Comparison of ENCODE assay signal across 8 mouse cellular contexts in genomic region chr6:47454575-47455571, GRCm38 (mm10). TPM values are rescaled to one million over a fixed set of nuclear protein-coding genes. Genes with fewer than 3 reads are reported as not detected.
DNase-seq lines count a peak whose midpoint lies in the region; ATAC-seq and TF ChIP-seq lines count a peak whose summit lies in the region.

No protein-coding gene starts in this region.

- peak; percentile 71 for ATAC-seq in Patski
- peak; percentile 77 for ATAC-seq in hindbrain, embryonic 14.5 days (ENCODE audit: low FRiP score)

- peaks cover 49% of the 10 kb centered on the region for H3K79me2 ChIP-seq in macrophage (ENCODE audit: inconsistent target)

- no peaks in the 10 kb centered on the region for H3K27me3 ChIP-seq in Patski
- H3K27me3 ChIP-seq in hindbrain, embryonic 14.5 days (ENCODE audit: control insufficient read depth, insufficient read depth, low read length), result no peaks in the 10 kb centered on the region

- intact Hi-C loops in left cerebral cortex, adult 2 months (cut with DNase I), result loop anchor here (5.0 kb wide), 2 partner anchors 53 to 138 kb away; no protein-coding TSS in a partner anchor

- H3K4me3 ChIP-seq in hindbrain, embryonic 14.5 days (replicated peaks; ENCODE audit: low read length), result peak overlapping the region; percentile 97
- peak overlapping the region; percentile 99 for H3K4me3 ChIP-seq in left cerebral cortex, adult 2 months
- H3K4me3 ChIP-seq in macrophage (ENCODE audit: inconsistent target), result peak overlapping the region; percentile 66

- TF ChIP-seq CTCF in Patski (IDR thresholded peaks at IDR 0.05), result no peak
- no peak for TF ChIP-seq CTCF in left cerebral cortex, adult 2 months (IDR thresholded peaks at IDR 0.05)

- WGBS in hindbrain, embryonic 14.5 days, result 0% methylated on average over 72 of the region's 79 CpGs
- under 1% methylated on average over 79 of the region's 79 CpGs for WGBS in macrophage (ENCODE audit: missing documents)

- DNase-seq in Patski (ENCODE audit: low read depth, low spot score), result no peak
- DNase-seq in cerebellum, postnatal 10 days, result peak; percentile 86 to 88
- peak; percentile 39 to 54 for DNase-seq in frontal cortex, postnatal 25 days (ENCODE audit: low spot score in 2 of 2)
- peak; percentile 61 for DNase-seq in hindbrain, embryonic 14.5 days (ENCODE audit: low spot score)
- peak; percentile 48 to 64 for DNase-seq in left cerebral cortex, adult 2 months (ENCODE audit: extremely low spot score in 1 of 2, low spot score in 2 of 2)
- peak; percentile 29 for DNase-seq in retina, postnatal 7 days (ENCODE audit: low read depth, low spot score)
- DNase-seq in urinary bladder, postnatal 10 days (ENCODE audit: low spot score), result peak; percentile 10

- H3K36me3 ChIP-seq in hindbrain, embryonic 14.5 days (replicated peaks; ENCODE audit: control insufficient read depth, insufficient read depth), result no peaks in the 10 kb centered on the region
- H3K36me3 ChIP-seq in macrophage (ENCODE audit: inconsistent target), result no peaks in the 10 kb centered on the region

- H3K9ac ChIP-seq in hindbrain, embryonic 14.5 days, result peak overlapping the region; percentile 96

- peak overlapping the region; percentile 85 for H3K4me2 ChIP-seq in hindbrain, embryonic 14.5 days (replicated peaks)

- POLR2A ChIA-PET in Patski (lab: Charles Lee), result interaction anchor here (0.8 kb wide), 1 partner anchor 188 kb away, joined by 3 read pairs; no protein-coding TSS in a partner anchor

- in situ Hi-C loops in Patski (cut with MboI; ENCODE audit: low pct_unique_long_range_greater_than_20kb), result no loop called here

- CTCF ChIA-PET in Patski (lab: Charles Lee), result interaction anchor here (1.0 to 1.4 kb wide), 3 partner anchors 36 to 192 kb away, joined by 3 to 5 read pairs (median 3); no protein-coding TSS in a partner anchor

- H3K9me3 ChIP-seq in hindbrain, embryonic 14.5 days (ENCODE audit: control insufficient read depth, low read length), result no peaks in the 10 kb centered on the region

- peak overlapping the region; percentile 97 for H3K27ac ChIP-seq in hindbrain, embryonic 14.5 days
- H3K27ac ChIP-seq in left cerebral cortex, adult 2 months, result peak overlapping the region; percentile 98
- peak overlapping the region; percentile 73 for H3K27ac ChIP-seq in macrophage

- H3K4me1 ChIP-seq in hindbrain, embryonic 14.5 days (replicated peaks; ENCODE audit: control insufficient read depth, insufficient read depth, low read length), result peaks cover 19% of the 10 kb centered on the region

RNA-seq across cellular contexts. Expression of gene Cul1, which starts 1.7 kb away (rescaled TPM):
- polyA plus RNA-seq in Patski (2021), result 134 TPM
- 127 and 142 TPM in 2 replicates for polyA plus RNA-seq in hindbrain, embryonic 14.5 days (2014; fragmentation: Nextera tagmentation; extraction: Ambion mirVana)
- total RNA-seq in left cerebral cortex, adult 2 months (2021), result 100 to 1,000 TPM; 115 to 124 TPM
- 100 to 1,000 TPM in 23 of 26 experiments, 10 to 100 TPM in 3; 86.6 to 185 (median 125) TPM for total RNA-seq in macrophage (2018; cell fraction: chromatin; rRNA removed)
- 10 to 100 TPM; 44.3 to 61.0 (median 51.2) TPM for total RNA-seq in macrophage (2018; cell fraction: cytosol; rRNA removed)
- total RNA-seq in macrophage (2018; cell fraction: nucleus; rRNA removed), result 100 to 1,000 TPM in 1 of 26 experiments, 10 to 100 TPM in 25; 54.5 to 115 (median 71.5) TPM
- polyA plus RNA-seq in macrophage (2018), result 55.5 to 90.7 TPM (median 67.9 TPM) in 3 replicates
